Mouse (Mus musculus): ENCODE results near the gene Itga5.

Gene Itga5

GRCm38 (mm10) chr15:103295851-103296250, 70.7 kb downstream of the Itga5 start:
- DNase-seq (ENCODE audit: low spot score in 2 of 2), result no peak

- no peak for DNase-seq (ENCODE audit: low spot score in 2 of 2)
Observed at GRCm38 (mm10) chr15:103294649-103295048, 71.9 kb downstream of the Itga5 start.
